Mouse (Mus musculus) hindbrain, embryonic 11.5 days (tissue): ENCODE data around the gene Olfr1417. TPM values are rescaled to one million over a fixed set of nuclear protein-coding genes. Genes with fewer than 3 reads are reported as not detected.
A peak's percentile ranks its signal among the peaks of the same experiment; 100 is the strongest.

ENCODE experiments used
- ATAC-seq: fragments of 200-750 bp; cut with Nextera tagmentation; 2 replicates; pipeline ENCODE4 v1.8.0; 2017; ENCODE audit warnings: mild to moderate bottlenecking, moderate TSS enrichment, moderate library complexity; ENCODE audit not compliant: low FRiP score
- DNase-seq: peaks from one replicate; pipeline ENCODE4 v3.0.0-alpha.2; 2015; ENCODE audit warnings: low spot score
- H3K27ac ChIP-seq: fragments of 300-500 bp; sonication (generic); 2 replicates; pipeline ENCODE4 v1.5.1; 2014; ENCODE audit warnings: mild to moderate bottlenecking, low read depth, low read length
- H3K27me3 ChIP-seq: fragments of 300-500 bp; sonication (generic); 2 replicates; pipeline ENCODE4 v1.6.1; 2014; ENCODE audit warnings: mild to moderate bottlenecking, low read length, moderate library complexity, mixed read lengths; ENCODE audit not compliant: control insufficient read depth, insufficient read depth
- H3K36me3 ChIP-seq: fragments of 300-500 bp; sonication (generic); 2 replicates; pipeline ENCODE4 v1.6.1; 2014; ENCODE audit warnings: mild to moderate bottlenecking, low read length, moderate library complexity, mixed read lengths; ENCODE audit not compliant: control insufficient read depth, insufficient read depth
- H3K4me1 ChIP-seq: fragments of 300-500 bp; sonication (generic); replicated peaks from 2 replicates; pipeline ENCODE4 v1.6.1; 2014; ENCODE audit warnings: low read length, mixed read lengths; ENCODE audit not compliant: control insufficient read depth, insufficient read depth
- H3K4me2 ChIP-seq: fragments of 300-500 bp; sonication (generic); replicated peaks from 2 replicates; pipeline ENCODE4 v1.6.1; 2014; ENCODE audit warnings: mild to moderate bottlenecking, low read depth, low read length
- H3K4me3 ChIP-seq: fragments of 300-500 bp; sonication (generic); 2 replicates; pipeline ENCODE4 v1.5.1; 2014; ENCODE audit warnings: low read depth, low read length
- H3K9ac ChIP-seq: fragments of 300-500 bp; sonication (generic); 2 replicates; pipeline ENCODE4 v1.6.1; 2014; ENCODE audit warnings: low read depth, low read length
- H3K9me3 ChIP-seq: fragments of 300-500 bp; sonication (generic); 2 replicates; pipeline ENCODE4 v1.6.1; 2016; ENCODE audit warnings: low read length; ENCODE audit not compliant: control insufficient read depth
- WGBS: fragments of 180-500 bp; shearing (Covaris S2); extraction: QIAGEN DNeasy Blood & Tissue Kit; methylation state at CpG from one replicate; pipeline ENCODE4 v1.1.7; 2014; 5-methylcytosine and 5-hydroxymethylcytosine counted together
- polyA plus RNA-seq: library from polyadenylated mRNA; unstranded; fragments of >200 nt; fragmentation: Nextera tagmentation; extraction: Ambion mirVana; gene quantifications from 2 replicates; pipeline ENCODE4 v1.2.1, GENCODE M21; 2014

Olfr1417 gene
- polyA plus RNA-seq, 1 experiment from 2014 or later: 0.12 TPM

- WGBS: 88% methylated on average over 14 of the region's 14 CpGs
Observed at GRCm38 (mm10) chr19:11785409-11786154, 53.4 kb downstream of the Olfr1417 start.

GRCm38 (mm10) chr19:11777191-11777865, 61.7 kb downstream of the Olfr1417 start:
- Histone ChIP-seq H3K36me3 (no peaks in the 10 kb centered on the region), H3K27ac (no peak overlapping the region), H3K4me2 (no peak overlapping the region), H3K27me3 (no peaks in the 10 kb centered on the region), H3K4me1 (no peaks in the 10 kb centered on the region), H3K4me3 (no peak overlapping the region), H3K9ac (no peak overlapping the region), H3K9me3 (no peaks in the 10 kb centered on the region)
- ATAC-seq (peak; percentile 43; the same call in 1 of the 2 replicates), DNase-seq (peak; percentile 83)
- 65% methylated on average over 7 of the region's 7 CpGs for WGBS

More at GRCm38 (mm10) chr19:11785409-11786154, 53.4 kb downstream of the Olfr1417 start:
- Histone ChIP-seq H3K36me3 (no peaks in the 10 kb centered on the region), H3K4me1 (no peaks in the 10 kb centered on the region), H3K9me3 (no peaks in the 10 kb centered on the region), H3K9ac (no peak overlapping the region), H3K4me3 (no peak overlapping the region), H3K4me2 (no peak overlapping the region), H3K27ac (no peak overlapping the region), H3K27me3 (no peaks in the 10 kb centered on the region)
- no peak for DNase-seq
- no peak for ATAC-seq

Other genes starting within 250 kb of the Olfr1417 start
- gene Ms4a6d, start 234.4 kb downstream of the Olfr1417 start, polyA plus RNA-seq: 4.6 and 4.8 TPM in 2 replicates
- gene Ms4a2, start 215.5 kb downstream of the Olfr1417 start, polyA plus RNA-seq: 0.15 TPM in 1 of 2 replicates, not detected in the other
- gene Ms4a3, start 198.4 kb downstream of the Olfr1417 start, polyA plus RNA-seq: 0.36 TPM in 1 of 2 replicates, not detected in the other
- gene Oosp2, start 178.7 kb downstream of the Olfr1417 start, polyA plus RNA-seq: not detected in 2 replicates
- gene Oosp1, start 148.1 kb downstream of the Olfr1417 start, polyA plus RNA-seq: not detected in 2 replicates
- not detected in 2 replicates for gene Oosp3, start 142.2 kb downstream of the Olfr1417 start, polyA plus RNA-seq
- not detected in 2 replicates for gene Gif, start 91.7 kb downstream of the Olfr1417 start, polyA plus RNA-seq
- gene Mrpl16, start 68.8 kb downstream of the Olfr1417 start, polyA plus RNA-seq: 49.2 and 50.8 TPM in 2 replicates
- 6.7 and 8.1 TPM in 2 replicates for gene Stx3, start 19.8 kb downstream of the Olfr1417 start, polyA plus RNA-seq
- not detected in 2 replicates for gene Olfr1418, start 21.8 kb upstream of the Olfr1417 start, polyA plus RNA-seq
- gene Olfr1419, start 35.9 kb upstream of the Olfr1417 start, polyA plus RNA-seq: not detected in 2 replicates
- 0.15 TPM in 1 of 2 replicates, not detected in the other for gene Olfr1420, start 47.3 kb upstream of the Olfr1417 start, polyA plus RNA-seq
- gene Patl1, start 73.2 kb upstream of the Olfr1417 start, polyA plus RNA-seq: 26.5 and 29.2 TPM in 2 replicates
- 7.5 and 8.3 TPM in 2 replicates for gene Osbp, start 126.7 kb upstream of the Olfr1417 start, polyA plus RNA-seq
- gene Olfr1423, start 202.1 kb upstream of the Olfr1417 start, polyA plus RNA-seq: not detected in 2 replicates
- not detected in 2 replicates for gene Olfr1424, start 223.5 kb upstream of the Olfr1417 start, polyA plus RNA-seq
- not detected in 2 replicates for gene Olfr1425, start 238.5 kb upstream of the Olfr1417 start, polyA plus RNA-seq